Mouse (Mus musculus): ENCODE data around the gene Prkci.

GRCm38 (mm10) chr3:31062325-31062724 is 66.8 kb downstream of the Prkci start:
- TF ChIP-seq CTCF (IDR thresholded peaks at IDR 0.05; ENCODE audit: low read depth) (no peak), EP300 (IDR thresholded peaks at IDR 0.05; ENCODE audit: low read depth) (no peak)
